In the genomic region with DNA sequence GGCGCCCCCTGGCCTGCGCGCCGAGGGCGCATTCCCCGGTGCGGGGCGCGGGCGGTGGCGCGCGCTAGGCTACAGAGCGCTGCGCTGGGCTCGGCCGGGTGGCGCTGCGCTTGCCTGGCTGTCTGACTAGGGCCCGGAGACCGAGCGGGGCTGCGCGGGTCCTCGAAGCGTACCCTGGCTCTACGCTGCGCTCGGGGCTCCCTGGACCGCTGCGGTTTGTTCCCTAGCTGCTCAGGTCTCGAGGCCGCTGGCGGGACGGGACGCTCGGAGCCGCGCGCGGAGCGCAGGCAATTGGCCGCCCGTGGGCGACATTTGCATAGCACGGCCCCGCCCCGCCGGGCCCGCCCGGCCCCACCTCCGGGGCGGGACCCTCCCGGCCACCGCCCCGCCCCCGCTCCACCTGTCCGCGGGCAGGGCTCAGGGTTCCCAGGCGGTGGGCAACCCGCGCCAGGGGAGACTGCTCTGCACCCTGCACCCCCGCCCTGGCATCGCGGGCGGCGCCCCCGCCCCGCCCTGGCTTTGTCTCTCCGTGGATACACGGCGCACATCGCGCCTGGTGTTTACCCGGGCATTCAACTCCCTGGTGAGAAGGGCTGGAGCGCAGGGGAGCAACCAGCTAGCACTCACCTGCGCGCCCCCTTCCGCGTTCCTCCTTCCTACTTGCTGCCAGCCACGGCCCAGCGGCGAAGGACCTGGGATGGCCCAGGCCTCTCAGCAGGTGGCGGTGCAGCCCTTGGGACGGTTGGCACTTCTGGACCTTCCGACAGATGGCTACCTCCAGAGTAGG, we compare ENCODE assay signal across 8 mouse cellular contexts. TPM values are rescaled to one million over a fixed set of nuclear protein-coding genes. Genes with fewer than 3 reads are reported as not detected.
DNase-seq lines count a peak whose midpoint lies in the region; ATAC-seq and TF ChIP-seq lines count a peak whose summit lies in the region.

A gene (minus strand): TSS at position 779 of the 787 bp plus-strand sequence.

- peak within 1 kb of the TSS; percentile 86 for H3K9ac ChIP-seq in heart, embryonic 13.5 days
- H3K9ac ChIP-seq in kidney, postnatal 0 days (ENCODE audit: low read depth, low read length): peak within 1 kb of the TSS; percentile 93
- peak within 1 kb of the TSS; percentile 20; the same call in 1 of the 2 replicates for H3K9ac ChIP-seq in liver, embryonic 14.5 days (replicated peaks)
- H3K9ac ChIP-seq in neural tube, embryonic 12.5 days: peak within 1 kb of the TSS; percentile 86
- H3K9ac ChIP-seq in stomach, postnatal 0 days (ENCODE audit: low read length): peak within 1 kb of the TSS; percentile 88

- TF ChIP-seq EP300 in liver, embryonic 14.5 days (IDR thresholded peaks at IDR 0.05; ENCODE audit: low read depth): no peak
- TF ChIP-seq EP300 in stomach, postnatal 0 days (optimal IDR thresholded peaks at IDR 0.05): no peak

- peaks cover 88% of the 10 kb centered on the region for H3K27me3 ChIP-seq in erythroblast, embryonic 14.5 days (ENCODE audit: control insufficient read depth)
- peaks cover 70% of the 10 kb centered on the region for H3K27me3 ChIP-seq in heart, embryonic 13.5 days (replicated peaks)
- no peaks in the 10 kb centered on the region for H3K27me3 ChIP-seq in kidney, postnatal 0 days (ENCODE audit: insufficient read depth, low read length)
- H3K27me3 ChIP-seq in liver, embryonic 14.5 days (ENCODE audit: control insufficient read depth, insufficient read depth, low read length): peaks cover 63% of the 10 kb centered on the region
- H3K27me3 ChIP-seq in neural tube, embryonic 12.5 days (replicated peaks): peaks cover 59% of the 10 kb centered on the region
- H3K27me3 ChIP-seq in stomach, postnatal 0 days (ENCODE audit: control insufficient read depth, insufficient read depth, low read length): no peaks in the 10 kb centered on the region

- peak; percentile 71 for ATAC-seq in heart, embryonic 13.5 days (ENCODE audit: extremely low read depth, insufficient number of reproducible peaks, low FRiP score, low TSS enrichment)
- peak; percentile 86 for ATAC-seq in kidney, postnatal 0 days (replicated peaks; ENCODE audit: low FRiP score, low read depth)
- peak; percentile 82 for ATAC-seq in liver, embryonic 14.5 days (ENCODE audit: insufficient read depth)
- ATAC-seq in neural tube, embryonic 12.5 days (ENCODE audit: low FRiP score, low read depth): peak; percentile 71
- ATAC-seq in stomach, postnatal 0 days (ENCODE audit: low FRiP score, low TSS enrichment): peak; percentile 84

- peaks cover 17% of the 10 kb centered on the region for H3K4me1 ChIP-seq in erythroblast, embryonic 14.5 days (ENCODE audit: control insufficient read depth)
- peaks cover 69% of the 10 kb centered on the region for H3K4me1 ChIP-seq in heart, embryonic 13.5 days
- H3K4me1 ChIP-seq in kidney, postnatal 0 days (replicated peaks; ENCODE audit: insufficient read depth, low read length): peaks cover 44% of the 10 kb centered on the region
- no peaks in the 10 kb centered on the region; a peak in 1 of 4 replicates for H3K4me1 ChIP-seq in liver, embryonic 14.5 days (replicated peaks; ENCODE audit: control insufficient read depth in 2 of 2, insufficient read depth in 2 of 2, low read length in 1 of 2)
- H3K4me1 ChIP-seq in neural tube, embryonic 12.5 days: peaks cover 57% of the 10 kb centered on the region
- H3K4me1 ChIP-seq in stomach, postnatal 0 days (replicated peaks; ENCODE audit: control insufficient read depth, insufficient read depth): peaks cover 22% of the 10 kb centered on the region

- under 1% methylated on average over 80 of the region's 86 CpGs for WGBS in heart, embryonic 13.5 days
- 1% methylated on average over 77 of the region's 86 CpGs for WGBS in kidney, postnatal 0 days
- WGBS in liver, embryonic 14.5 days (ENCODE audit: insufficient replicate concordance): 3% methylated on average over 75 of the region's 86 CpGs
- WGBS in neural tube, embryonic 12.5 days: under 1% methylated on average over 81 of the region's 86 CpGs
- WGBS in stomach, postnatal 0 days: 1% methylated on average over 68 of the region's 86 CpGs

- H3K36me3 ChIP-seq in erythroblast, embryonic 14.5 days (ENCODE audit: control insufficient read depth): no peaks in the 10 kb centered on the region
- H3K36me3 ChIP-seq in heart, embryonic 13.5 days: peaks cover 5% of the 10 kb centered on the region; the same call in 1 of the 2 replicates
- no peaks in the 10 kb centered on the region; the same call in 1 of the 2 replicates for H3K36me3 ChIP-seq in kidney, postnatal 0 days (ENCODE audit: insufficient read depth, low read length)
- H3K36me3 ChIP-seq in liver, embryonic 14.5 days (replicated peaks; ENCODE audit: control insufficient read depth, insufficient read depth, low read depth): no peaks in the 10 kb centered on the region
- H3K36me3 ChIP-seq in neural tube, embryonic 12.5 days: peaks cover 7% of the 10 kb centered on the region
- no peaks in the 10 kb centered on the region; the same call in 1 of the 2 replicates for H3K36me3 ChIP-seq in stomach, postnatal 0 days (ENCODE audit: control insufficient read depth, insufficient read depth, low read length)

- H3K9me3 ChIP-seq in erythroblast, embryonic 14.5 days (ENCODE audit: control insufficient read depth, low read length): peaks cover 2% of the 10 kb centered on the region; the same call in 1 of the 2 replicates
- no peaks in the 10 kb centered on the region for H3K9me3 ChIP-seq in heart, embryonic 13.5 days
- no peaks in the 10 kb centered on the region for H3K9me3 ChIP-seq in kidney, postnatal 0 days (replicated peaks; ENCODE audit: low read length)
- no peaks in the 10 kb centered on the region for H3K9me3 ChIP-seq in liver, embryonic 14.5 days (ENCODE audit: control insufficient read depth, low read length)
- H3K9me3 ChIP-seq in neural tube, embryonic 12.5 days: no peaks in the 10 kb centered on the region
- no peaks in the 10 kb centered on the region for H3K9me3 ChIP-seq in stomach, postnatal 0 days (ENCODE audit: control insufficient read depth, low read length)

- peak within 1 kb of the TSS; percentile 98 for H3K4me2 ChIP-seq in heart, embryonic 13.5 days
- peak within 1 kb of the TSS; percentile 97 for H3K4me2 ChIP-seq in kidney, postnatal 0 days (ENCODE audit: low read length)
- H3K4me2 ChIP-seq in liver, embryonic 14.5 days (ENCODE audit: low read depth): peak within 1 kb of the TSS; percentile 74
- H3K4me2 ChIP-seq in neural tube, embryonic 12.5 days (replicated peaks): peak within 1 kb of the TSS; percentile 94
- peak within 1 kb of the TSS; percentile 96 for H3K4me2 ChIP-seq in stomach, postnatal 0 days (replicated peaks; ENCODE audit: low read depth)

- peak; percentile 58 for TF ChIP-seq POLR2A in brain, embryonic 14.5 days (IDR thresholded peaks at IDR 0.05; ENCODE audit: borderline replicate concordance, extremely low read depth, insufficient read depth, insufficient read length, poor library complexity, severe bottlenecking)

- H3K4me3 ChIP-seq in erythroblast, embryonic 14.5 days (replicated peaks): peak within 1 kb of the TSS; percentile 55
- peak within 1 kb of the TSS; percentile 72 for H3K4me3 ChIP-seq in heart, embryonic 13.5 days
- peak within 1 kb of the TSS; percentile 75 for H3K4me3 ChIP-seq in kidney, postnatal 0 days (replicated peaks; ENCODE audit: low read depth, low read length)
- peak within 1 kb of the TSS; percentile 50 to 57 for H3K4me3 ChIP-seq in liver, embryonic 14.5 days (ENCODE audit: insufficient read depth in 1 of 2, low read depth in 2 of 2, low read length in 2 of 2)
- H3K4me3 ChIP-seq in neural tube, embryonic 12.5 days: peak within 1 kb of the TSS; percentile 78
- peak within 1 kb of the TSS; percentile 77 for H3K4me3 ChIP-seq in stomach, postnatal 0 days (ENCODE audit: low read depth, low read length)

- peak; percentile 20; the same call in 1 of the 2 replicates for TF ChIP-seq CTCF in brain, embryonic 14.5 days (IDR thresholded peaks at IDR 0.05; ENCODE audit: borderline replicate concordance, extremely low read depth, insufficient read depth, insufficient read length)
- TF ChIP-seq CTCF in kidney, postnatal 0 days (IDR thresholded peaks at IDR 0.05; ENCODE audit: low read depth): peak; percentile 85
- TF ChIP-seq CTCF in liver, embryonic 14.5 days (IDR thresholded peaks at IDR 0.05; ENCODE audit: low read depth): peak; percentile 51
- TF ChIP-seq CTCF in stomach, postnatal 0 days (IDR thresholded peaks at IDR 0.05; ENCODE audit: low read depth): peak; percentile 87

- peak; percentile 22 to 39 for DNase-seq in CD8-positive naive resting alpha-beta T cell, adult 2 months (ENCODE audit: low read depth in 2 of 2, low spot score in 2 of 2)
- peak; percentile 85 for DNase-seq in brain, embryonic 14.5 days (ENCODE audit: low read depth)
- peak; percentile 84 for DNase-seq in kidney, postnatal 0 days (ENCODE audit: low spot score)
- peak; percentile 42 to 58 (median 46) for DNase-seq in liver, embryonic 14.5 days (ENCODE audit: low read depth in 3 of 3, low spot score in 3 of 3)
- peak; percentile 94 for DNase-seq in stomach, postnatal 0 days (ENCODE audit: low spot score)

- peak within 1 kb of the TSS; percentile 58 for H3K27ac ChIP-seq in heart, embryonic 13.5 days (replicated peaks)
- H3K27ac ChIP-seq in kidney, postnatal 0 days: peak within 1 kb of the TSS; percentile 89
- H3K27ac ChIP-seq in liver, embryonic 14.5 days: no peak within 1 kb of the TSS
- H3K27ac ChIP-seq in neural tube, embryonic 12.5 days: peak within 1 kb of the TSS; percentile 64; the same call in 1 of the 2 replicates
- peak within 1 kb of the TSS; percentile 92 for H3K27ac ChIP-seq in stomach, postnatal 0 days (replicated peaks)

RNA-seq across cellular contexts. Expression of the gene that starts here (rescaled TPM):
- polyA plus RNA-seq in brain, embryonic 14.5 days (2012; rRNA removed): 163 and 176 TPM in 2 replicates
- 0.08 TPM in 1 of 2 replicates, not detected in the other for polyA plus RNA-seq in erythroblast, embryonic 14.5 days (2012)
- 4.5 and 6.3 TPM in 2 replicates for polyA plus RNA-seq in heart, embryonic 13.5 days (2015; fragmentation: Nextera tagmentation; extraction: Ambion mirVana)
- polyA plus RNA-seq in kidney, postnatal 0 days (2015; fragmentation: Nextera tagmentation; extraction: Ambion mirVana): 16.2 and 17.3 TPM in 2 replicates
- 3.1 and 3.5 TPM in 2 replicates for polyA plus RNA-seq in liver, embryonic 14.5 days (2012; rRNA removed)
- polyA plus RNA-seq in liver, embryonic 14.5 days (2014; fragmentation: Nextera tagmentation; extraction: Ambion mirVana): 0.69 and 1.1 TPM in 2 replicates
- 21.4 and 21.5 TPM in 2 replicates for polyA plus RNA-seq in neural tube, embryonic 12.5 days (2016; fragmentation: Nextera tagmentation; extraction: Ambion mirVana)
- 11.7 and 15.1 TPM in 2 replicates for polyA plus RNA-seq in stomach, postnatal 0 days (2015; fragmentation: Nextera tagmentation; extraction: Ambion mirVana)

Comparison
In these comparisons a context has a peak if more than half of its experiments do, and no peak if none do; other contexts are left out.
1. DNase-seq: peak in every context shown above with its lines; median percentile 94 in stomach, postnatal 0 days; 85 in brain, embryonic 14.5 days; 84 in kidney, postnatal 0 days; 46 in liver, embryonic 14.5 days; 30 in CD8-positive naive resting alpha-beta T cell, adult 2 months.
2. CTCF ChIP-seq: peak in every context shown above with its lines; median percentile 87 in stomach, postnatal 0 days; 85 in kidney, postnatal 0 days; 51 in liver, embryonic 14.5 days; 20 in brain, embryonic 14.5 days.
3. H3K9ac ChIP-seq: peak in every context shown above with its lines; median percentile 93 in kidney, postnatal 0 days; 88 in stomach, postnatal 0 days; 86 in heart, embryonic 13.5 days; 86 in neural tube, embryonic 12.5 days; 20 in liver, embryonic 14.5 days.